Mouse (Mus musculus) MEL (cell line): ENCODE measurements at regions not wholly inside any gene's neighbourhood (a gene's known extent, or its start where the extent isn't known, plus 50 kb on each side); places are given as distances from the start of the nearest gene placed in this dataset.

Experiments used
- BHLHE40 ChIP-seq: IDR thresholded peaks from 2 replicates; pipeline ENCODE4 v1.6.1; 2012; ENCODE audit warnings: low read depth, mild to moderate bottlenecking, inconsistent platforms, low read length, improper control_type of control experiment, borderline replicate concordance
- CTCF ChIP-seq, 3 experiments: IDR thresholded peaks in 2 of 3; conservative IDR thresholded peaks in 1 of 3; 2 replicates each; pipeline ENCODE4 v1.5.1; 2011 to 2012; ENCODE audit warnings: low read length in 3 of 3, low read depth in 2 of 3, mild to moderate bottlenecking in 2 of 3, improper control_type of control experiment in 1 of 3, inconsistent platforms in 1 of 3, mixed read lengths in 1 of 3, moderate library complexity in 1 of 3; ENCODE audit not compliant: control insufficient read depth in 1 of 3, insufficient read depth in 1 of 3, poor library complexity in 1 of 3, severe bottlenecking in 1 of 3
- ELF1 ChIP-seq: IDR thresholded peaks from 2 replicates; pipeline ENCODE4 v1.6.1; 2014; ENCODE audit warnings: low read depth, mild to moderate bottlenecking, inconsistent platforms, low read length, improper control_type of control experiment, moderate library complexity
- EP300 ChIP-seq, 2 experiments: IDR thresholded peaks; 2 replicates each; pipeline ENCODE4 v1.6.1; 2011; ENCODE audit warnings: improper control_type of control experiment in 2 of 2, low read length in 2 of 2, low read depth in 1 of 2, mild to moderate bottlenecking in 1 of 2
- POLR2A ChIP-seq, 2 experiments: IDR thresholded peaks; 2 replicates each; pipeline ENCODE4 v1.6.1; 2011 to 2012; ENCODE audit warnings: low read length in 2 of 2, mild to moderate bottlenecking in 2 of 2, control low read depth in 1 of 2, improper control_type of control experiment in 1 of 2, low read depth in 1 of 2, moderate library complexity in 1 of 2; ENCODE audit not compliant: control insufficient read depth in 1 of 2, insufficient read depth in 1 of 2, poor library complexity in 1 of 2
- SIN3A ChIP-seq: IDR thresholded peaks from 2 replicates; pipeline ENCODE4 v1.6.1; 2012; ENCODE audit warnings: low read length, improper control_type of control experiment, inconsistent platforms
- ZMIZ1 ChIP-seq: IDR thresholded peaks from 2 replicates; pipeline ENCODE4 v1.6.1; 2012; ENCODE audit warnings: low read depth, mild to moderate bottlenecking, inconsistent platforms, low read length, improper control_type of control experiment, moderate library complexity

DNA sequence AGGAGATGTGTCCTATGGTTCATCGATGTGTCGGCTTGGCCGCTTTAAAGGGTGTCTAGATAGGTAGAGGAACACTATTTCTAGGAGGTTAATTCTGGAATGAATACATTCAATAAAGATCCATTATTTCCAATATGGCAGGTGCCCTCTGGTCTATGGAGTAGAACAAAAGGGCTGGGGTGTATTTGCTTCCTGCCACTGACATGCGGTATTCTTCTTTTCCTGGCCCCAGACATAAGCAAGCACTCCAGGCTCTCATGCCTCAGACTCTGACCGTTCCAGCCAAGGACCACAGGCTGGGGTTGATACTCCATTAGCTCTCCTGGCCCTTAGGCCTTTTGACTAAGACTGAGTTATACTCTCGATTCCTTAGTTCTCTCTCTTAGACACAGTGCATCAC, 323.0 kb downstream of the Etnk1 start:
- TF ChIP-seq EP300 (IDR thresholded peaks at IDR 0.05; ENCODE audit: low read depth in 1 of 2, low read length in 2 of 2), result no peak
- TF ChIP-seq POLR2A (IDR thresholded peaks at IDR 0.05; ENCODE audit: control insufficient read depth in 1 of 2, insufficient read depth in 1 of 2, low read depth in 1 of 2, low read length in 2 of 2, poor library complexity in 1 of 2), result no peak
- no peak for TF ChIP-seq BHLHE40
- no peak for TF ChIP-seq ELF1
- TF ChIP-seq CTCF (IDR thresholded peaks at IDR 0.05 in 2 of 3, conservative IDR thresholded peaks at IDR 0.05 in 1 of 3; ENCODE audit: control insufficient read depth in 1 of 3, insufficient read depth in 1 of 3, low read depth in 2 of 3, low read length in 3 of 3, poor library complexity in 1 of 3, severe bottlenecking in 1 of 3), result no peak
- TF ChIP-seq ZMIZ1, result no peak
- TF ChIP-seq SIN3A, result no peak
